ENCODE assay signal across 8 mouse cellular contexts in genomic region chr9:89687503-89688226, GRCm38 (mm10). TPM values are rescaled to one million over a fixed set of nuclear protein-coding genes. Genes with fewer than 3 reads are reported as not detected.
A peak's percentile ranks its signal among the peaks of the same experiment; 100 is the strongest.
DNase-seq lines count a peak whose midpoint lies in the region; ATAC-seq and TF ChIP-seq lines count a peak whose summit lies in the region.
"Had no signal": no experiment of that assay in that cellular context is flagged by ENCODE, and none has a peak within 500 bp of the region (broad histone marks: within the 10 kb centered on the region; RNA-seq: fewer than 3 reads in every experiment).

No protein-coding gene starts in this region.

- no peaks in the 10 kb centered on the region for H3K27me3 ChIP-seq in G1E (ENCODE audit: insufficient read depth, low read length)
- no peaks in the 10 kb centered on the region for H3K27me3 ChIP-seq in embryonic facial prominence, embryonic 14.5 days (replicated peaks; ENCODE audit: control insufficient read depth, insufficient read depth, low read length)

- no peak overlapping the region for H3K4me3 ChIP-seq in G1E (ENCODE audit: low read depth, low read length)
- H3K4me3 ChIP-seq in embryonic facial prominence, embryonic 14.5 days (ENCODE audit: low read depth, low read length) = no peak overlapping the region
- H3K4me3 ChIP-seq: erythroblast, embryonic 14.5 days had no signal

- no peaks in the 10 kb centered on the region for H3K9me3 ChIP-seq in G1E (replicated peaks)
- H3K9me3 ChIP-seq in embryonic facial prominence, embryonic 14.5 days (ENCODE audit: control insufficient read depth, low read length) = no peaks in the 10 kb centered on the region

- DNase-seq in left cerebral cortex, postnatal 14 days (ENCODE audit: low spot score in 2 of 2) = peak; percentile 31 to 72
- DNase-seq in left cerebral cortex, adult 8-10 months (ENCODE audit: low spot score in 2 of 2) = no peak
- DNase-seq in G1E (ENCODE audit: low spot score) = no peak
- DNase-seq in embryonic facial prominence, embryonic 14.5 days (ENCODE audit: low spot score) = peak; percentile 23
- DNase-seq in ovary, postnatal 10 days (ENCODE audit: low spot score) = no peak
- DNase-seq in ovary, adult 18-20 months (ENCODE audit: low spot score) = no peak

- no peaks in the 10 kb centered on the region for H3K4me1 ChIP-seq in G1E (ENCODE audit: insufficient read depth, low read depth, low read length)
- no peaks in the 10 kb centered on the region for H3K4me1 ChIP-seq in embryonic facial prominence, embryonic 14.5 days (ENCODE audit: control insufficient read depth, insufficient read depth, low read length)

- H3K36me3 ChIP-seq in G1E (replicated peaks) = no peaks in the 10 kb centered on the region
- H3K36me3 ChIP-seq in embryonic facial prominence, embryonic 14.5 days (ENCODE audit: control insufficient read depth, insufficient read depth, low read length) = no peaks in the 10 kb centered on the region

- H3K4me2 ChIP-seq in embryonic facial prominence, embryonic 14.5 days (ENCODE audit: low read depth, low read length) = no peak overlapping the region

- no peak overlapping the region for H3K27ac ChIP-seq in embryonic facial prominence, embryonic 14.5 days (replicated peaks; ENCODE audit: low read depth, low read length)

- peak; percentile 27; the same call in 1 of the 2 replicates for TF ChIP-seq CTCF in G1E (IDR thresholded peaks at IDR 0.05; ENCODE audit: low read depth, low read length)

- intact Hi-C loops in left cerebral cortex, postnatal 14 days (cut with DNase I) = no loop called here

- no peak for ATAC-seq in G1E (ENCODE audit: extremely low read depth, insufficient number of reproducible peaks, low FRiP score, poor library complexity, severe bottlenecking)
- no peak for ATAC-seq in embryonic facial prominence, embryonic 14.5 days (ENCODE audit: low read depth)
- ATAC-seq in megakaryocyte progenitor cell, adult 5-6 weeks (replicated peaks; ENCODE audit: poor library complexity) = peak; percentile 99

- no peak overlapping the region for H3K9ac ChIP-seq in embryonic facial prominence, embryonic 14.5 days (ENCODE audit: low read depth, low read length)

- 61% methylated on average over 10 of the region's 10 CpGs for WGBS in embryonic facial prominence, embryonic 14.5 days

RNA-seq across cellular contexts. Expression of gene Tmed3, which starts 17.2 kb away (rescaled TPM):
- 10 to 100 TPM; 27.3 to 28.8 TPM for total RNA-seq in left cerebral cortex, postnatal 14 days (2021)
- 10 to 100 TPM; 27.6 to 37.8 (median 33.4) TPM for total RNA-seq in left cerebral cortex, adult 8-10 months (2022)
- total RNA-seq in G1E (2014; fragmentation: Nextera tagmentation) (24.0 and 26.9 TPM in 2 replicates), G1E (2017) (29.5 and 29.6 TPM in 2 replicates)
- 18.7 and 21.5 TPM in 2 replicates for polyA plus RNA-seq in G1E (2012)
- 171 and 186 TPM in 2 replicates for polyA plus RNA-seq in embryonic facial prominence, embryonic 14.5 days (2014; fragmentation: Nextera tagmentation; extraction: Ambion mirVana)
- total RNA-seq in megakaryocyte progenitor cell, adult 5-6 weeks (2015) = 322 and 358 TPM in 2 replicates
- total RNA-seq in megakaryocyte progenitor cell, adult 5-6 weeks (2017) = 264 and 336 TPM in 2 replicates

RNA-seq across cellular contexts. Expression of gene Ankrd34c, which starts 50.6 kb away (rescaled TPM):
- 10 to 100 TPM in 1 of 2 experiments, 1 to 10 TPM in 1; 9.5 to 10.9 TPM for total RNA-seq in left cerebral cortex, postnatal 14 days (2021)
- total RNA-seq in left cerebral cortex, adult 8-10 months (2022) = 10 to 100 TPM; 10.1 to 15.8 (median 11.8) TPM
- not detected in 2 replicates for total RNA-seq in G1E (2014; fragmentation: Nextera tagmentation)
- 0.05 and 0.06 TPM in 2 replicates for total RNA-seq in G1E (2017)
- not detected in 2 replicates for polyA plus RNA-seq in G1E (2012)
- 0.08 TPM in 1 of 2 replicates, not detected in the other for polyA plus RNA-seq in embryonic facial prominence, embryonic 14.5 days (2014; fragmentation: Nextera tagmentation; extraction: Ambion mirVana)
- total RNA-seq in megakaryocyte progenitor cell, adult 5-6 weeks (2015) = not detected in 2 replicates
- not detected in 2 replicates for total RNA-seq in megakaryocyte progenitor cell, adult 5-6 weeks (2017)
- polyA plus RNA-seq: erythroblast, embryonic 14.5 days had no signal

Comparison
In these comparisons a context has a peak if more than half of its experiments do, and no peak if none do; other contexts are left out.
1. DNase-seq: peak in left cerebral cortex, postnatal 14 days (2 of 2) and embryonic facial prominence, embryonic 14.5 days (single experiment); none in left cerebral cortex, adult 8-10 months (0 of 2), G1E (single experiment), ovary, postnatal 10 days (single experiment) and ovary, adult 18-20 months (single experiment).
2. RNA of gene Tmed3, which starts 17.2 kb away (total RNA-seq): 264 to 358 TPM in megakaryocyte progenitor cell, adult 5-6 weeks; 27.6 to 37.8 TPM in left cerebral cortex, adult 8-10 months, 24.0 to 29.6 TPM in G1E and 27.3 to 28.8 TPM in left cerebral cortex, postnatal 14 days; every median in the first group is over 4 times any median in the second.
3. RNA of gene Ankrd34c, which starts 50.6 kb away (total RNA-seq): 10.1 to 15.8 TPM in left cerebral cortex, adult 8-10 months and 9.5 to 10.9 TPM in left cerebral cortex, postnatal 14 days; 0.05 to 0.06 TPM in G1E and not detected in megakaryocyte progenitor cell, adult 5-6 weeks; every median in the first group is over 4 times any median in the second.